Mouse (Mus musculus) lung, embryonic 16.5 days (tissue): ENCODE measurements around the gene Ccdc181. TPM values are rescaled to one million over a fixed set of nuclear protein-coding genes. Genes with fewer than 3 reads are reported as not detected.

Source experiments
- ATAC-seq: fragments of 200-750 bp; cut with Nextera tagmentation; 2 replicates; pipeline ENCODE4 v1.8.0; 2017; ENCODE audit warnings: low read depth, mild to moderate bottlenecking, moderate library complexity
- H3K27ac ChIP-seq: fragments of 300-500 bp; sonication (generic); 2 replicates; pipeline ENCODE4 v1.5.1; 2014; ENCODE audit warnings: mild to moderate bottlenecking, control low read depth, low read length
- H3K27me3 ChIP-seq: fragments of 300-500 bp; sonication (generic); 2 replicates; pipeline ENCODE4 v1.6.1; 2014; ENCODE audit warnings: low read depth, low read length, mixed read lengths; ENCODE audit not compliant: control insufficient read depth, insufficient read depth
- H3K36me3 ChIP-seq: fragments of 300-500 bp; sonication (generic); 2 replicates; pipeline ENCODE4 v1.6.1; 2014; ENCODE audit warnings: low read length; ENCODE audit not compliant: control insufficient read depth, insufficient read depth
- H3K4me1 ChIP-seq: fragments of 300-500 bp; sonication (generic); replicated peaks from 2 replicates; pipeline ENCODE4 v1.6.1; 2014; ENCODE audit warnings: low read length, mixed read lengths; ENCODE audit not compliant: control insufficient read depth, insufficient read depth
- H3K4me2 ChIP-seq: fragments of 300-500 bp; sonication (generic); 2 replicates; pipeline ENCODE4 v1.6.1; 2014; ENCODE audit warnings: low read depth, low read length, control low read depth
- H3K4me3 ChIP-seq: fragments of 300-500 bp; sonication (generic); 2 replicates; pipeline ENCODE4 v1.5.1; 2014; ENCODE audit warnings: mild to moderate bottlenecking, low read length, control low read depth
- H3K9ac ChIP-seq: fragments of 300-500 bp; sonication (generic); 2 replicates; pipeline ENCODE4 v1.6.1; 2014; ENCODE audit warnings: low read length, control low read depth
- H3K9me3 ChIP-seq: fragments of 300-500 bp; sonication (generic); 2 replicates; pipeline ENCODE4 v1.6.1; 2016; ENCODE audit warnings: low read length; ENCODE audit not compliant: control insufficient read depth
- WGBS: fragments of 180-500 bp; shearing (Covaris S2); extraction: QIAGEN DNeasy Blood & Tissue Kit; methylation state at CpG from one replicate; pipeline ENCODE4 v1.1.7; 2014; 5-methylcytosine and 5-hydroxymethylcytosine counted together
- polyA plus RNA-seq: library from polyadenylated mRNA; unstranded; fragments of >200 nt; fragmentation: Nextera tagmentation; extraction: Ambion mirVana; gene quantifications from 2 replicates; pipeline ENCODE4 v1.2.1, GENCODE M21; 2015

The Ccdc181 gene
- polyA plus RNA-seq, 1 experiment from 2014 or later = 11.7 TPM

- H3K27me3 ChIP-seq = no peaks in the 10 kb centered on the region
- H3K9me3 ChIP-seq = no peaks in the 10 kb centered on the region
- H3K27ac ChIP-seq = no peak overlapping the region
- H3K36me3 ChIP-seq = no peaks in the 10 kb centered on the region
- no peak overlapping the region for H3K9ac ChIP-seq
- H3K4me2 ChIP-seq = no peak overlapping the region
- 44% methylated on average over 5 of the region's 5 CpGs for WGBS
- H3K4me3 ChIP-seq = no peak overlapping the region
- no peak for ATAC-seq
- peaks cover 10% of the 10 kb centered on the region for H3K4me1 ChIP-seq
These were observed 45.3 kb downstream of the Ccdc181 start for GRCm38 (mm10) chr1:164320731-164321130.

- Histone ChIP-seq H3K9me3 (no peaks in the 10 kb centered on the region), H3K4me3 (no peak overlapping the region), H3K27me3 (no peaks in the 10 kb centered on the region), H3K27ac (no peak overlapping the region), H3K36me3 (no peaks in the 10 kb centered on the region), H3K9ac (no peak overlapping the region), H3K4me1 (peaks cover 10% of the 10 kb centered on the region), H3K4me2 (no peak overlapping the region)
- ATAC-seq = no peak
- 58% methylated on average over 10 of the region's 10 CpGs for WGBS
These were observed 46.0 kb downstream of the Ccdc181 start for GRCm38 (mm10) chr1:164321408-164321807.

DNA sequence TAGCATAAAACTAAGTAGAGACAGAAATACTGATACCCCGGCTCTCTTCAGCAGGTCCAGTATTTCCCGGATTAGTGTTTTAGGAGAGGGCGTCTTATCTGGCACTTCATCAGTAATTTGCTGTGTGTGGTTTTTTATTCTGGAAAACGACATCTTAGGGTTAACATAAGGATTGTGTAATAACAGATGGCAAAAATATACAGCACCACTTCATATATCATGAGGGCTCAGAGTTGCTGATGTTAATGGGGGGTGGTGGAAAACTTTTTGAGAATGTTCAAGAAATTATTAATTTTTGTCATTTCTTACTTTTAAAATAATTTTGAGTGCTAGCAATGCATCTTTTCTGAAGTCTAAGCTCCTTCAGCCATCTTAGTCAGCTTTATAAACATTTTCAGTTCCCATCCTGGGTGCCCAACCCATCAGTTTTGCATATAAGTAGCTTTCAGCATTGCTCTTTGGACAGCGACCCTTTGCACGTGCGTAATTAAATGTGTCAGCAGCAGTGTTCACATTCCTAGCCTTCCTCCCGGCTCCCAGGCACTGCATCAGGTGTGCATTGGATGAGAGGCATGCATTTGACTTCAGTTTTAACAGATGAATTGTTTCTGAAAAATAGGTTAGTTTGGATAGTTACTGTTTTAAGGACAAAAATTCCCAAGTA is 47.7 kb downstream of the Ccdc181 start:
- 46% methylated on average over 8 of the region's 8 CpGs for WGBS
- no peaks in the 10 kb centered on the region for H3K9me3 ChIP-seq
- no peak overlapping the region for H3K9ac ChIP-seq
- peaks cover 22% of the 10 kb centered on the region for H3K4me1 ChIP-seq
- no peaks in the 10 kb centered on the region for H3K27me3 ChIP-seq
- no peak overlapping the region for H3K4me2 ChIP-seq
- H3K4me3 ChIP-seq = no peak overlapping the region
- H3K27ac ChIP-seq = no peak overlapping the region
- peak; percentile 51; the same call in 1 of the 2 replicates for ATAC-seq
- no peaks in the 10 kb centered on the region for H3K36me3 ChIP-seq

- WGBS = 69% methylated on average over 4 of the region's 4 CpGs
These were observed 48.8 kb downstream of the Ccdc181 start for GRCm38 (mm10) chr1:164324221-164324620.

GRCm38 (mm10) chr1:164324878-164325277 is 49.5 kb downstream of the Ccdc181 start:
- Histone ChIP-seq H3K4me1 (peaks cover 19% of the 10 kb centered on the region), H3K36me3 (no peaks in the 10 kb centered on the region), H3K27me3 (no peaks in the 10 kb centered on the region), H3K4me2 (no peak overlapping the region), H3K27ac (no peak overlapping the region), H3K4me3 (no peak overlapping the region), H3K9ac (no peak overlapping the region), H3K9me3 (no peaks in the 10 kb centered on the region)
- 60% methylated on average over 2 of the region's 2 CpGs for WGBS
- ATAC-seq = 0 out of 2 replicates have a peak, but pooled peaks have one; percentile 39

More at GRCm38 (mm10) chr1:164324221-164324620, 48.8 kb downstream of the Ccdc181 start:
- H3K4me1 ChIP-seq = peaks cover 22% of the 10 kb centered on the region
- H3K9ac ChIP-seq = no peak overlapping the region
- H3K36me3 ChIP-seq = no peaks in the 10 kb centered on the region
- H3K27ac ChIP-seq = no peak overlapping the region
- H3K4me2 ChIP-seq = no peak overlapping the region
- no peak for ATAC-seq
- H3K4me3 ChIP-seq = no peak overlapping the region
- no peaks in the 10 kb centered on the region for H3K9me3 ChIP-seq
- no peaks in the 10 kb centered on the region for H3K27me3 ChIP-seq

- peak overlapping the region; percentile 39; the same call in 1 of the 2 replicates for H3K27ac ChIP-seq
- H3K9me3 ChIP-seq = no peaks in the 10 kb centered on the region
- peak; percentile 74 for ATAC-seq
- no peak overlapping the region for H3K4me2 ChIP-seq
- H3K4me1 ChIP-seq = peaks cover 11% of the 10 kb centered on the region
- no peak overlapping the region for H3K9ac ChIP-seq
- no peak overlapping the region for H3K4me3 ChIP-seq
- WGBS = 33% methylated on average over 6 of the region's 6 CpGs
- no peaks in the 10 kb centered on the region for H3K27me3 ChIP-seq
- no peaks in the 10 kb centered on the region for H3K36me3 ChIP-seq
These were observed 51.3 kb downstream of the Ccdc181 start for GRCm38 (mm10) chr1:164326600-164327155.

DNA sequence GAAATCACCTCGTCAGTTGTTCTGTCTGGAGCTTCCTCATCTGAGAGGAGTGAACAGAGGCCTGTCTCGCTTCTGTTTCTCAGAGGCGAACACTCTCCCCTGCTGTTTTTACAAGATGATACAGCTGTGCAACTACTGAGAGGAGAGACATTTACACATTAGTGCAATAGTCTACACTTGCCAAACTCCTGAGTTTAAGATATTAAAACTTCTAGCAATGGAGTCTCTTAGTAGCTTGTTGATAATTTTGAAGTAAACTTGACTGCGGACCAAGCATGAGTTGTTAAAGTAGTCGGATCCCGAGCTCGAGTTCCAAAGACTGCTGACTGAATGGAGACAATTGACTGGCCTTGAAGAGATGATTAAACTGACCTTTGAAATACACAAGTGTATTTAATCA is 52.4 kb downstream of the Ccdc181 start:
- H3K27ac ChIP-seq = no peak overlapping the region
- peaks cover 11% of the 10 kb centered on the region for H3K4me1 ChIP-seq
- no peaks in the 10 kb centered on the region for H3K27me3 ChIP-seq
- H3K36me3 ChIP-seq = no peaks in the 10 kb centered on the region
- H3K9me3 ChIP-seq = no peaks in the 10 kb centered on the region
- no peak overlapping the region for H3K4me2 ChIP-seq
- H3K9ac ChIP-seq = no peak overlapping the region
- 45% methylated on average over 7 of the region's 7 CpGs for WGBS
- no peak overlapping the region for H3K4me3 ChIP-seq
- no peak for ATAC-seq

- 0 out of 2 replicates have a peak, but pooled peaks cover 3% of the 10 kb centered on the region for H3K4me1 ChIP-seq
- WGBS = 87% methylated on average over 11 of the region's 11 CpGs
- no peak for ATAC-seq
These were observed 57.2 kb downstream of the Ccdc181 start for GRCm38 (mm10) chr1:164332559-164332958.

DNA sequence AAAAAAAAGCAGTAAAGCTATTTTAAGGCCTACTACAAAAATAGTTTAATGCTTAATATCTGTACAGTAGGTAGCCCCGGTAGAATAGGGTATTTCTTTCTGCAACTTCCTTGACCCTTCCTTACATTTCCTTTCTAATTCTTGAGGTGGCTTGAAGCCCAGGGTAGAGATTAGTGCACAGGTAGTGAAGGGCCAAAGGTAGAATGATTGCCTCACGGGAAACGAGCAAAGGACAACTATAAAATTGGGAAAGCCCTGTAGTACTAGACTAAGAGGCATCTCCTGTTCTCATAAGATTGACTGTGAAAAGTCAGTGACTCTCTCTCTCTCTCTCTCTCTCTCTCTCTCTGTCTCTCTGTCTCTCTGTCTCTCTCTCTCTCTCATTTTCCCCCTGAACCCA is 60.0 kb downstream of the Ccdc181 start:
- Histone ChIP-seq H3K9ac (no peak overlapping the region), H3K4me1 (no peaks in the 10 kb centered on the region), H3K4me2 (no peak overlapping the region), H3K36me3 (peaks cover 8% of the 10 kb centered on the region), H3K27ac (no peak overlapping the region), H3K9me3 (no peaks in the 10 kb centered on the region), H3K4me3 (no peak overlapping the region), H3K27me3 (no peaks in the 10 kb centered on the region)
- no peak for ATAC-seq
- 93% methylated on average over 3 of the region's 3 CpGs for WGBS

More at GRCm38 (mm10) chr1:164332559-164332958, 57.2 kb downstream of the Ccdc181 start:
- no peaks in the 10 kb centered on the region for H3K9me3 ChIP-seq
- H3K9ac ChIP-seq = no peak overlapping the region
- H3K36me3 ChIP-seq = peaks cover 8% of the 10 kb centered on the region
- H3K27me3 ChIP-seq = no peaks in the 10 kb centered on the region
- H3K27ac ChIP-seq = no peak overlapping the region
- H3K4me2 ChIP-seq = no peak overlapping the region
- H3K4me3 ChIP-seq = no peak overlapping the region
